Comparison of ENCODE assay signal across 8 mouse cellular contexts in the genomic region with DNA sequence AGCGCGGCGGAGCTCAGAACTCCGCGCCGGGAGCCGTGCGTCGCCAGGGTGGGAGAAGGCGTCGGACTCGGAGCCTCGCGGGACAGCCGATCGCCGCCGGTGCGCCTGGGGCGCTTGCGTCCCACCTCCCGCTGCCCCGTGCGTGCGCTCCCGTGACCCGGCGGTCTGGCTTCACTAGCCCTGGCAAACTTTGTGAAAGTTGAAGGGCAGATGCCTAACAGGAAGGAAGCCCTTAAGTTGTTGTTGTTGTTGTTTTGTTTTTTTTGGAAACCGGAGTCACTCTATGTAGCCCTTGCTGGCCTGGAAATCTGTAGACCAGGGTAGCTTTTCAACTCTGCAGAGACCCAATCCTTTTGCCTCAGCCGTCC. TPM values are rescaled to one million over a fixed set of nuclear protein-coding genes. Genes with fewer than 3 reads are reported as not detected.
DNase-seq lines count a peak whose midpoint lies in the region; ATAC-seq and TF ChIP-seq lines count a peak whose summit lies in the region.

No protein-coding gene starts in this region.

- no peak for TF ChIP-seq POLR2A in myocyte (IDR thresholded peaks at IDR 0.05; ENCODE audit: insufficient read length, low read depth)

- H3K36me3 ChIP-seq in myocyte (ENCODE audit: control insufficient read depth, insufficient read depth) = no peaks in the 10 kb centered on the region

- H3K79me2 ChIP-seq in myocyte (ENCODE audit: control insufficient read depth, insufficient read depth) = peaks cover 30% of the 10 kb centered on the region

- H3K4me2 ChIP-seq in myocyte (ENCODE audit: low read depth) = peak overlapping the region; percentile 74

- H3K27me3 ChIP-seq in myocyte (ENCODE audit: control insufficient read depth, insufficient read depth, insufficient read length) = no peaks in the 10 kb centered on the region

- TF ChIP-seq CTCF in layer of hippocampus, adult 2 months (conservative IDR thresholded peaks at IDR 0.05) = no peak

- no peak for DNase-seq in layer of hippocampus, adult 2 months (ENCODE audit: low spot score in 2 of 2)
- no peak for DNase-seq in layer of hippocampus, adult 18-20 months (ENCODE audit: low spot score in 2 of 2)
- peak; percentile 49 for DNase-seq in c-Kit-positive CD71-positive TER-119-positive erythroid progenitor cells, embryonic 14.5 days (ENCODE audit: low spot score)
- DNase-seq in right cerebral cortex, postnatal 4 days = no peak
- DNase-seq in thymus, postnatal 25 days = no peak
- no peak for DNase-seq in kidney, adult 11 months

- H3ac ChIP-seq in myocyte (ENCODE audit: control insufficient read depth, insufficient read length) = peak overlapping the region; percentile 80

- ATAC-seq in inflammation-experienced regulatory T-cells, adult 6 months = peak; percentile 20

- H3K4me3 ChIP-seq in layer of hippocampus, adult 2 months = peak overlapping the region; percentile 83
- peak overlapping the region; percentile 38 for H3K4me3 ChIP-seq in myocyte

- peak overlapping the region; percentile 94 for H3K27ac ChIP-seq in layer of hippocampus, adult 2 months

TF ChIP-seq in myocyte, 11 proteins besides CTCF, POLR2A, EP300 and RAD21:
- TF ChIP-seq MYOD1 (IDR thresholded peaks at IDR 0.05; ENCODE audit: control insufficient read depth in 1 of 3, insufficient read length in 2 of 3, low read depth in 2 of 3) (peak in 1 of 3 experiments; percentile 5), USF1 (IDR thresholded peaks at IDR 0.05; ENCODE audit: low read depth) (no peak), MYOG (IDR thresholded peaks at IDR 0.05; ENCODE audit: control insufficient read depth in 1 of 3, insufficient read depth in 1 of 3, insufficient read length in 2 of 3, low read depth in 2 of 3) (peak in 1 of 3 experiments; percentile 2)

RNA-seq across cellular contexts. Expression of a gene that starts 0.6 kb away (rescaled TPM):
- 10 to 100 TPM; 17.5 to 18.8 TPM for total RNA-seq in layer of hippocampus, adult 2 months (2021)
- 10 to 100 TPM; 15.6 to 17.2 TPM for total RNA-seq in layer of hippocampus, adult 18-20 months (2021)
- 10 to 100 TPM; 11.3 to 21.8 (median 13.0) TPM for polyA plus RNA-seq in inflammation-experienced regulatory T-cells, adult 6 months (2017; shearing (Covaris generic))
- polyA plus RNA-seq in myocyte (2012; fragmentation: generic; extraction: Trizol) = 24.8 TPM

RNA-seq across cellular contexts. Expression of a gene that starts 57.8 kb away (rescaled TPM):
- total RNA-seq in layer of hippocampus, adult 2 months (2021) = 10 to 100 TPM; 18.3 to 18.8 TPM
- total RNA-seq in layer of hippocampus, adult 18-20 months (2021) = 10 to 100 TPM; 23.8 to 26.4 TPM
- polyA plus RNA-seq in inflammation-experienced regulatory T-cells, adult 6 months (2017; shearing (Covaris generic)) = 10 to 100 TPM; 13.5 to 24.3 (median 19.2) TPM
- polyA plus RNA-seq in myocyte (2012; fragmentation: generic; extraction: Trizol) = 68.7 TPM
